Mouse (Mus musculus) megakaryocyte, embryonic 14.5 days (primary cell): ENCODE measurements around the gene Hspd1.
"Not testable (repeated sequence)": the region's sequence is repeated elsewhere in the genome, so short reads cannot be mapped to it uniquely, and the experiment has no call there.

Experiments
- FLI1 ChIP-seq: IDR thresholded peaks from 2 replicates; pipeline ENCODE4 v1.6.1; 2012; ENCODE audit warnings: low read length, inconsistent platforms, mixed read lengths
- GATA1 ChIP-seq: IDR thresholded peaks from 3 replicates; pipeline ENCODE4 v1.6.1; 2012; ENCODE audit warnings: mixed read lengths, low read length, inconsistent platforms, borderline replicate concordance

- not testable (repeated sequence) for TF ChIP-seq GATA1, FLI1
These were observed 29.7 kb downstream of the Hspd1 start for GRCm38 (mm10) chr1:55058383-55058782.
